Mouse (Mus musculus) gastrocnemius, postnatal 25 days (tissue): ENCODE data around the gene Smim23. TPM values are rescaled to one million over a fixed set of nuclear protein-coding genes. Genes with fewer than 3 reads are reported as not detected.

Experiments used
- DNase-seq: peaks from one replicate; pipeline ENCODE4 v3.0.0; 2022
- total RNA-seq, 2 experiments: library from RNA; stranded (reverse); gene quantifications; 1 replicate in 1 of 2; 2 replicates in 1 of 2; pipeline ENCODE4 v1.2.3; 2021

The Smim23 gene
- total RNA-seq, 2 experiments from 2014 or later = not detected

DNA sequence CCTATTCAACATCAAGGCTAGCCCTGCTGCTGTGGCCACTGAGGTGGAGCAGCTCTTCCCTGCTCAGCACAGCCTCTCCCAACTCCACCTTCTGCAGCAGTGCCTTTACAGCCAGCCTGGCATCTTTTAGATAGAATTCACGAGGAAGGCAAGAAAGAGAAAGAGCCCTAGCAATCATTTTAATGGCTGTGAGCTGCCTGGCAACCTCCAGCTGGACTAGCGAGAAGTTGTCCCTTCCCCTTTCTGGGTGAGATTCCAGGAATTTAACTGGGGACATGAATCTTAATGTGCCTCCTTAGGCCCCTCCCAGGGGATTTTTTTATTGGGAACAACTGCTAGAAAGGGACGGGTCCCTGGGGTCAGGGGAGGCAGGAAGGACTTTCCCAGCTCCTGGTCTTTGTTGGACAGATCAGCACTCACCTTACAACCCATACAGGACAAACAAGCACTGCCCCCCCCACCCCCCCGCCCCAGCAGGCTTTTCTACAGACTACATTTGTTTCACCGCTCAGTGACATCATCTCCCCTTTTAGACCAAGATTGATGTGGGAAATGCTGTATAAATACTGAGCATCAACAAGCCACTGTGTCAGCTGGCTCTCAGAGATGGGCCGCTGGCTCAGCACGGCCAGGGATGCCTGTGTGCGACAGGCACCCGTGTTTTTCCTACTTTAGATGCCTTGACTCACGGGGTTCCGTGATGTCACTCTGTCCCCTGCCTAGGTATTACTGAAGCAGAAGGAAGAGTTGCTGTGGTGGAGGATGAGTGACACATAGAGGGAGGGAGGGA is 43.5 kb downstream of the Smim23 start:
- no peak for DNase-seq

DNA sequence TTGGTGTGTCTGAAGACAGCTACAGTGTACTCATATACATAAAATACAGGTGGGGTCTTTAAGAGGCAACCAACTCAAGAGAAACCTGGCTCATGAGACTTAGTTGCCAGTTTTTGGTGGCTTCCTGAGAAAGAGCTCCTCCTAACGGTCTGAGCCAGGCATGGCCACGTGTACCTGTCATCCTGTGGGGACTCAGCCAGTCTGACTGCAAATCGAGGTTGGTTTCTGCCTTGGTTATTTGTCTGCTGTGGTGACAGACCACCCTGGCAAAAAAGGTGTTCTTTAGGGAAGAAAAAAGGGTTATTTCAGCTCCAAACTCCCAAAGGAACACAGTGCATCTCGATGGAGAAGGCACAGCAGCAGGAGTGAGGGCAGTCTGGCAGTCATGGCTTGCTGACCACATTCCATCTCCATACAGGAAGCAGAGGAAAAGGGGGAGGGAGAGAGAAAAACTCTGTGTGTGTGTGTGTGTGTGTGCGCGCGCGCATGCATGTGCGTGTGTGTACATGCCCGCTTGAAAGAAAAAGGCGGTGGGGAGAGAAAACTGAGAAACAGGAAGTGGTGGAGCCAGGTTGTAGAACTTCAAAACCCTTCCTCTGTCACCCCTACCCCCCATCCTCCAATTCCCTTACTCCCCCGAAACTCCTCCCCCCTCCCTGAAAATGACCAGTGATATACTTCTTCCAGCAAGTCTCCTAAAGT is 55.6 kb downstream of the Smim23 start:
- no peak for DNase-seq

Other genes with a start within 250 kb of the Smim23 start
- 10 to 100 TPM; 41.5 to 52.7 TPM for gene Fbxw11, start 181.9 kb downstream of the Smim23 start, total RNA-seq